Mouse (Mus musculus) cerebral cortex, adult 2 months (tissue): Measurements from ENCODE around the gene Cdyl.

Experiments
- WGBS: fragments of 180-500 bp; shearing (Covaris S2); methylation state at CpG from one replicate; pipeline ENCODE4 v1.1.7; 2018; 5-methylcytosine and 5-hydroxymethylcytosine counted together

Gene Cdyl

DNA sequence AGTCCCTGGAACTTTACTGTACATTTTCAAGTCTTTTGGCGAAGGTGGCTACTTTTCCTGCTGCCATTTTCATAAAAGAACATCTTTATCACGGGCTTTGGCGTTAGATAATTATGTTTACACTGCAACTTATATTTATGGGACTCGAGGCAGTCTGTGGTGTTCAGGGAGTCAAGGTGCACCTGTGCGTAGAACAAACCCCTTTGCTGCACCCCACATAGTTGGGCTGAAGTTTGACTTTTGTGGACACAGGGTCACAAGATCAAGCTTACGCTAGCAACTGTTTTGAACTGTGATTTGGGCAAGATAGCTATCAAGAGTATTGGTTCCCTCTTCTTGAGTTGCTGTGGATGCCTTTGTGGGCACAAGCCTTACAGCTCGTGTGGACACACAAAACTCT, 140.6 kb downstream of the Cdyl start:
- WGBS: 93% methylated on average over 7 of the region's 7 CpGs

DNA sequence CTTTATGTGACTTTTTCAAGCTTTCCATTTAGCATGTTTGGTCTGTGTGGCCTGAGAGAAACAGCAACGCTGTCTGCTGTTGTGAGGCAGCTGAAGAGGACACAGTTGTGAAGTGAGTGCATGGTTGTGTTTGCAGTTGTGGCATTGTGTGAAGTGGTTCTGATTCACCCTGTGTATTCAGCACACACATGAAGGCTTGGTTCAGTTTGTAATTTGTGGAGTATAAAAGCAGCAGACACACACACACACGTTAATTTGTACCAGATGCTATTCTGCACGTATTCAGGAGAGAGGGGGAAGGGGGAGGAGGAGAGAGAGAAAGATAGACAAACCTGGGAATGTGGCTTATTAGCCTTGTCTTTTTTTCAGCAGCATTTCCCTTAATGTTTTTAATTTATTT, 146.1 kb downstream of the Cdyl start:
- 47% methylated on average over 3 of the region's 3 CpGs for WGBS

DNA sequence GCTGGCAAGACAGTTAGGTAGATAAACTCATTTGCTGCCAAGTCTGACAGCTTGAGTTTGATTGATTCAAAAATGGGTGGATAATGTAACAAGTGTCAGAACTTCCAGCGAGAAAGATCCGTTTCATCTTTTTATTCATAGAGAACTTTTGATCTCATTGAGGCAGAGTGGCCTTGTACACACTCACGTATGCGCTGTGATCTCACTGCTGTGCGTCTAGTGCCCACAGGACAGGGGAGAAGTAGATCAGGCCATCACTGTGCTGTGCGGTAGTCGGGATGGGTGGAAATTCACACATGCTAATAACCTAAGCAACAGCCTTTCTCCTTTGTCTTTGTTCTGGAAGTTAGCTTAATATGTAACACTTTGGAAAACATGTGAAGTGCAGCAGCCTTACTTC, 146.5 kb downstream of the Cdyl start:
- 62% methylated on average over 7 of the region's 7 CpGs for WGBS

DNA sequence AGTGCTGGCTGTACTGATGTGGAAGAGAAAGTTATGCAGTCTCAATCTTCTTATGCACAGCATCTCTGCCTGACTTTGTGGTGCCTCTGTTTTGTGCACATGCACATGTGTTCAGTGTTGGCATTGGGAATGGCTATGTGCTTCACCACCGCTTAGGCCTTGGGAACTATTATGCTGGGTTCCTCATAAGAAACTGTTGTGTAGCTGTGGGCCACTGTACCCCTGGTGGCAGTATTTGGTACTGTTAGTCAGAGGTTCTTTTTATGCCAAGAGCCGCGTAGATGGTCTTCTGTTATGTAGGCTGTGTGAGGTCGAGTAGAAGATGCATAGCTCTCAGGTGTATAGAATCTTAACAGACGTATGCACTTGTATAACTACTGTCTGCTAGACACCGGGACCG, 147.4 kb downstream of the Cdyl start:
- WGBS: 97% methylated on average over 7 of the region's 7 CpGs

DNA sequence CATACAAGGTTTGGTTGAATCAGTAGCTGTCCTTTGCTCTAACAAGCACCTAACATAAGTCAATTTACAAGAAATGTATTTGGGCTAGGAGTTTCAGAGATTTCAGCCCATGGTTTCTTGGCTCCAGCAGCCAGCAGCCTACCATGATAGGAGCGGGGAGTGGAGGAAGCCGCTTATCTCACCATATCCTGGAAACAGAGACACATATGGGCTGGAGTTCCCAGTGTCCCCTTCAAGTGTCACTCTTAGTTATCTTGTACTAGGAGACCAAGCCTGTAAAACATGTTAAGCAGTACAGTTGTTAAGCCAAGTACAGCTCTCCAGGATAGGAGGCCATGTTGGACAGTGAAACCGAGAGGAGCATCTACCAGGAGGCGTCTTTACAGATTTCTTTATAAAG, 147.9 kb downstream of the Cdyl start:
- 97% methylated on average over 4 of the region's 4 CpGs for WGBS

DNA sequence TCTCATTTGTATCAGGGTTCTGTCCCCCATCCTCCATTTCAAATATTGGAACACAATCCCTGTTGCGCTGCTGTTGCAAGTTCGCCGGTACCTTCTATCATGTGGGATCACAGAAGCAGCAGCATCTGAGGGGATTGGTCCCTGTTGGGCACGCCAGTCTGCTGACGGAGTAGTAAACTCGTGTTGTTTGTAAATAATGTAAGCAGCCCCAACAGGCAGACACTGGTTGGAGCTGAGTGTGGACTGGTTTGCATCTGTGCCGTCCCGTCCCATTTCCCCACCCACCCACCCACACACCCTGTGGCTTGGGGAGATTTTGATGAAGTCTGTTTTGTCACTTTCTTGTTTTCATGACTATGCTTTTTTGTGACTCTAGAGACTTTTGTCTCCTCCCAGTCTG, 148.3 kb downstream of the Cdyl start:
- WGBS: 91% methylated on average over 8 of the region's 8 CpGs

DNA sequence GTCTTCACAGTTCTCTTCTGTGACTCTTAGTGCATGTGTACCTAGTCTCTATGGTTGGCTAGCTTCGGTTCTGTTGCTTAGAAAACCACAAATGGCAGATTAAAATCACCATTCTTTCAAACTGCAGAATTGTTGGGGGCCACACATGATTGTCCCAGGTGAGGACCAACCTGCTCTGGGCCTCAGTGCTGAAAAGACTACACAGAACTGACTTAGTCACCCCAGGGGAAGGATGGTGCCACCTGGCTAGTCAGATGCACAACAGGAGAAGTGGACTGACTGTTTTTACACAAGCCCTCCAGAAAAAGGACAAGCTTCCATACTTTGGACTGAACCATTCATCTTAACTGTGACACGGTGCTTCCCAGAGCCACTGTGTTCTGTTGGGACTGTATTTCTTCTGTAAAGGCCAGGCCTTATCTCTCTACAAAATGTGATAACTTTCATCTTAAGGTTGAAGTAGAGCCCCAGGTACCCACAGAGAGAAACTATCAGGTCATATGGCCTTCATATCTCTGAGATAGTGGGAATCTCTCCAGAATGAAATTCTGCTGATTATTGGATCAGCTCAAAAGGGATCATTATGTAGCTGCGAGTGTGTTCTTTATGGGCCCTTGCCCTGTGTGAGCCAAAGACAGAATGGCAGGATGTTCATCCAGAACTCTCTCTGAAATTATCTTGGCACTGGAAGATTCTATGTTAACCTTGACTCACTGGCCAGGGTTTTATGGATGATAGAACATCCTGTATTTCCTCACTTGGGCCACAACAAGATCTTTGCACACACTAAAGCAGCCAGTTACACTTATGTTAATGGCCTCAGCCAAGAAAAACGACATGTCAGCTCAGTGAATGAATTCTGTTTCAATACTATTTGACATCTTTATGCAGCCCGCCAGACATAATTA, 149.9 kb downstream of the Cdyl start:
- 79% methylated on average over 5 of the region's 5 CpGs for WGBS

DNA sequence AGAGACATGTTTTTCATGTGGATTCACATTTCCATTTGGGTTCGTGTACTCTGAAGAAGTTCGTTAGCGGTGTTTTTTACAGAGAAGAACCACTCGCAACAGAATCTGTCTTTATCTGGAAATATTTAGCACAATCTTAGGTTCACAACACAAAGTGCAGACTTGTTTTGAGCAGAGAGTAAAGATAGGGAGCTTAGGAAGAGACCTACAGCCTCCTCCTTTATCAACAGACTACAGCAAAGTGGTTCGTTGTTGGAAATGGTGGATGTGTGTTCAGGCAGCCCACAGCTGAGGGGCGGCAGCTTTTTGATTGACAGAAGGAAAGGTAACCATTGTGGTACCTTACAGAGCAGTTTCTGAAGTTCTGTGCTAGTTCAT, 150.5 kb downstream of the Cdyl start:
- 86% methylated on average over 6 of the region's 6 CpGs for WGBS

DNA sequence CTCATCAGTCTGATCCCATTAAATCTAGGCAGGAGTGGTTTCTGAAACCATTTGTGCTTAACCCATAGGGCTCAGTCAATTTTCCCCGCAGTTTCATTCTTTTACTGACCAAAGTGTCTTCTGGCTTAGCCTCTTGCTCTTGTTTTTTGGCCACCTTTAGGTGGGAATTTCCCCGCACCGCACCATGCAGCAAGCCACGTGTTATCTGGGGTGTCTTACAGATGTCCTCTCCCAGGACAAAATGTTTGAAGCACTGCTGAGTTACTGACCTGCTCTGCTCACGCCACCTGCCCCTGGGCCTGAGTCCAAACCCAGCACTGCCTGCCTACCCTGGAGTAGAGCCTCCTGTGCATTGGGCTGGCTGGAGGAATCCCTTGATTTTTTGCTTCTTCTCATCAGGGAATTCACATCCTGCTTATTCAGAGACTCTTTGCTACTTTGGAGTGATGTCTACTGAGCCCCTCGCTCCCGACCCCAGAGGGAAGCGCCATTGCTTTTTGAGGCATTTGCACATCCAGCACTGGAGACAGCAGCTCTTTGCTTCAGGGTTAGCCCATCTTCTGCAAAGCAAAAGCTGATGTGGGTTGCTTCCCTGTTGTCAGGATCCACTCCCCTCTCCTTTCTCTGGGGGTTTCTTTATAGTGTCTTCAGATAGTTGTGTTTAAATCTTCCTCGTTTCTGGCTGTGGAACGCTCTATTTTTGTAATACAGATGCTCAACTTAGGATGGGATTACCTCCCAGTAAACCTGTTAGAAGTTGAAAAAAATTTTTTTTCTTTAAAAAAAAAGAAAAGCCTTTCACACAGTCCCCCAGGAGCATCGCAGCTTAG, 151.9 kb downstream of the Cdyl start:
- WGBS: 72% methylated on average over 11 of the region's 11 CpGs

DNA sequence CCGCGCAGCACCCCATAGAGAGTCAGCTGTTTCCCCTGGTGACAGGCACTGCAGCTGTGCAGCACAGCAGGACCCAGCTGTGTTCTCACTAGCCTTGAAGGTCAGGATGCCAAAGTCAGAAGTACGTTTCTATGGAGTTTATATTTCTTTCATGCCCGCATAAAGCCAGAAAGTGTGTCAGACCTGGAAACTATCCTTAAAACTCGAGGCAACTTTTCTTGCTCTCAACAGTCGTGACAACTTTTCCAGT, 152.5 kb downstream of the Cdyl start:
- WGBS: 56% methylated on average over 6 of the region's 6 CpGs

DNA sequence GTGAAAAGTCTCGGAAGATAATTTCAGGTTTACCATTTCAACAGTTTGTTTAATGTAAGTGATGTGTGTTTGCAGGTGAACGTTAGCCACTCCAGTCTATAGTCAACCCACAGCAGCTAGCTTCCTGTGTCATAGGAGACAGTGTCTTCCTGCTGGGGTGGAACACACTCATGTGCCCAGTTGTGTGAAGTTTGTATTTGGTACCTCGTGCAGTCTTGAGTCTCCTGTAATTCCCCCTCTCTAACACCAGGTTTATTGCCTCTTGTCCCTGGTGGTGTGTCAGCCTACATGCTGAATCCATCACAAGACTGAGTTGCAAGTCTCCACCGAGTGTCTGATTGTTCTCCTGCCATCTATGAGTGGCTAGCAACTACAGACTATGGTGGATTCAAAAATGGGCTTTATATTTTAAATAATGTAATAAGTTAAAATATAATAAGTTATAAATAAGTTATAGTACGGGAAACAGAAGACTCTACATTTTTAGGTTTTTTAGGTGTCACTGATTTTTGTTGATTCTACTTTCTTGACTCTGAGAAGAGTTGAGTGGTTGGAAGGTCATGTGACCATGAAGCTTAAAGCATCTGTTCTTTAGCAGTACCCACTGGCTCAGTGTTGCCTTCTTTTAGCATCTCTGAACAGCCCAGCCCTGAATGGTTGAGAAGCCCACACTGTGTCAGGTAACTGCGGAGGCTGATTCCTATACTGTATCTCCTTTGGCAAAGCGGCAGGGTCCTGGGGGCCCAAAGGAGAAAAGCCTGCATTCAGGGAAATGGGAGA, 153.9 kb downstream of the Cdyl start:
- 88% methylated on average over 7 of the region's 7 CpGs for WGBS

DNA sequence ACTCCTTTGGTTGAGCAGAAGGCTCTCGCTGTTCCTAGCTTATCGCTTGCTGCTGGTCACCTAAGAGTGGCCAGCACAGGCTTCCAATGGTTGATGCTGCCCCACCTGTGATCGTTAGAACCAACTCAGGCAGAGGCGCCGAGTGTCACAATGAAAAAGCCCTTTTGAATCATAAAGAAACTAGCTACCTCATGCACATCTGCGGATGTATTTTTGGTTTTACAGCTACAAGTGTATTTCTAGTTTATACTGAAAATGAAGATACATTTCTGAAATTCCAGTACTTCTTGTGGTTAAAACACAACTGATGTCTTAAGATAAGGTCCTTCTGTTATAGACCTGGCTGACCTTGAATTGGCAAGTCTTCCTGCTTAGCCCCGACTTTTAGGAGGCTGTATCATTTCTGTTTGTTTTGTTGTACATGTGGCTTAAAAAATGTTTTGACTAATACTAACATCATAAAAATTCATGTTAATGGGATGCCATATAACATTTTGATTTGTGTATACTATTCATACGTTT, 155.6 kb downstream of the Cdyl start:
- 86% methylated on average over 8 of the region's 8 CpGs for WGBS

DNA sequence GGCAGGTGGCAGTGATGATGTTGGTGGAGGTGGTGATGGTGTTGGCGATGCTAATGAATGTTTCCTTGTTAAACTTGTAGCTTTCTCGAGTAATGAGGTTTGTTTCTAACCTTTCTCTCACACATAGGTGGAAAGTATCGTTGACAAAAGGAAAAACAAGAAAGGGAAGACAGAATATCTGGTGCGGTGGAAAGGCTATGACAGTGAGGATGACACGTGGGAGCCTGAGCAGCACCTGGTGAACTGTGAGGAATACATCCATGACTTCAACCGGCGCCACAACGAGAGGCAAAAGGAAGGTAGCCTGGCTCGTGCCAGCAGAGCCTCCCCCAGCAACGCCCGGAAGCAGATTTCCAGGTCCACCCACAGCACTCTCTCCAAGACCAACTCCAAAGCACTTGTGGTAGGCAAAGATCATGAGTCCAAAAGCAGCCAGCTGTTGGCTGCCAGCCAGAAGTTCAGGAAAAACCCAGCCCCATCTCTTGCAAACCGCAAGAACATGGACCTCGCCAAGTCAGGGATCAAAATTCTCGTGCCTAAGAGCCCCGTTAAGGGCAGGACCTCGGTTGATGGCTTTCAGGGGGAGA, 156.2 kb downstream of the Cdyl start:
- 73% methylated on average over 16 of the region's 16 CpGs for WGBS

DNA sequence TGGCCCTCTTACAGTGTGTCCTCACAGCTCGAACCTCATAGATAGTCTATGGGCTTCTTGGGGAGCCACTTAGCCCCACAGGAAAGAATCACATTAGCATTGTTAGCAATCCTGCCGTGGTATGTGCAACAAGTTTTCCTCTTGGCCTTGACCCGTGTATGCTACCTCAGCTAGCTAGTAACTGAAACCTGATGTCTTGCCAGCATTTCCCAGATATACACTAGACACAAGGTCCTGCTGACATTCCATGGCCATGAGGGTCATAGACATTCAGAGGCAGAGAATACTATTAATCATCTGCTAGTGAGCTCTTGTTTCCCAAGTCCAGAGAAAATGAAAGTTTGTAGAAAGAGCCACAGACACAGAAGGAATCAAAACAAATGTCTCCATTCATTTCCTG, 158.0 kb downstream of the Cdyl start:
- 82% methylated on average over 3 of the region's 3 CpGs for WGBS

DNA sequence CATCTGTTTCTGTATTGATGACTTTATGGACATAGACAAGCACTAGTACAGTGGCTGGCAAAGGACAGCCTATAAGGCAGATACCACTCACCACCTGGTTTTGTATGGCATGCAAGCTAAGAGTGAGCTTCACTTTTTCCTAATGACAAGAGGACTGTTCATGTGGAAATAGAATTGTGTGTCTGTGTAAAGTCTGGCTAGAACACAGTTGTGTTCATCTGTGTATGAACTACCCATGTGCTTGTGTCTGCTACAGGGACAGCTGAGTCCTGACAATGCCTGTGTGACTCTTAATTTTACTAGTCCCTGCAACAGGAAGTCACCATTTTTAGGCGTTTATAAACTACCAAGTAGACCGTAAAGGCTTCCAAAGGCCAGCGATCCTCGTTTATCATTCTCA, 158.4 kb downstream of the Cdyl start:
- 91% methylated on average over 4 of the region's 4 CpGs for WGBS

DNA sequence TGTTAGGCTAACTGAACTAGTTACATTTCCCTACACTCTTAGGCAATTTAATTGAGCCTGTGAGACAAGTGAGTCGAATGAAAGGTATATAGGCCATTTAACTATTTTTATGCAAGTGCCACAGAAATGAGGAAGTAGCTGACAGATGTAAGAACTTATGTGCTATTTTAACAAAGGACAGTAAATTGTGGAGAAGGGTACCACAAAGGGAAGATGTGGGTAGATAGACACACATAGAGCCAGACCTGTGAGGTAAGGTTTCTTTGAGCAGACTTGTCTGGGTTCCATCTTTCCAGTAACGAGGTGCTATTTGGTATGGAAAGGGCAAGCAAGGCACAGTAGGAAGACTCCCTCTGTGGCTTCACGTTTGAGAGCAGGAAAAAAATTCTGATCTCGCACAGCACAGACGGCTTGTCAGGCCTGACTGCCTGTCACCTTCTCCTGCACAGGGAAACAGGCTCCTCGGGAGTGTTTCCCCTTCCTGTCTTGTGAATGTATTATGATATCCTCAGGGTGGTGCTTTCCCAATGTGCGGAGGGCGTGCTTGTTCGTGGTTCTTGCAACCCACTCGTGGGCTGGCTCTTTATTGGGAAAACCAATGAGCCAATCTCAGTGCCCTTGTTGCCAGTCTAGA, 162.3 kb downstream of the Cdyl start:
- 78% methylated on average over 10 of the region's 10 CpGs for WGBS

DNA sequence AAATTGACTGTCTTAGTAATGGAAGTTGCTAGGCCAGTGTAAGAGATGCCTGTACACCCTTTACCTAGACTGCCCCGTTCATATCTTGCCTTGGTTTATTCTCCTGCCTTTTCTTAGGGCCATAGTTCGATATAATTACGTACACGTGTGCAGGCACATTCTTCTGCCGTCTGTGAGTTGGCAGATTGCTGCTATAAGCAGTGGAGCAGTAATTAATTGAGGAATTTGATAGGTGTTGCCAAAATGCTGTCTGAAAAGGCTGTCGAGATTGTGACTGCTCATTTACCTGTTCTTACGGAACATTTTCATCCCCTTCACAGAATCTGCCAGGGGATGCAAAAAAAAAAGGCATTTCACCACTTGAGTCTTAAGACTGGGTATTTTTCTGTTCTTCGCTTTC, 163.2 kb downstream of the Cdyl start:
- WGBS: 84% methylated on average over 8 of the region's 8 CpGs

DNA sequence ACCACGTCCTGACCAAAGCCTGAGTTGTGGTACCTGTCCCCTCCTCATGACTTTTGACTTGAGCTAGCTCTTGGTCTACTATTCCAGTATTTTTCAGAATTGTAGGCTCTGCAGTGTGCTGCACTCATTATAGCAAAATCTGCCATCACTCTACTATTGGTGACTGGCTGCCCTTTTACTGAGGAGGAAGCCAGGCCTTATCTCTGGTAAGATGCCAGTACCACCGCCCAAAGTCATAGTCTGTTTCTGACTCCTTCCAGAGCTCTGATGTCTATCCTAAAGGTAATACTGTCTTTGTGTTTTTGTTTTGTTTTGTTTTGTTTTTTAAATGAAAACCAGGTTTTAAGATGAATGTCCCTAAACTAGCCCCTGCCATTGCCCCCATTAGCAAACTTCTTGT, 166.0 kb downstream of the Cdyl start:
- 91% methylated on average over 2 of the region's 2 CpGs for WGBS

DNA sequence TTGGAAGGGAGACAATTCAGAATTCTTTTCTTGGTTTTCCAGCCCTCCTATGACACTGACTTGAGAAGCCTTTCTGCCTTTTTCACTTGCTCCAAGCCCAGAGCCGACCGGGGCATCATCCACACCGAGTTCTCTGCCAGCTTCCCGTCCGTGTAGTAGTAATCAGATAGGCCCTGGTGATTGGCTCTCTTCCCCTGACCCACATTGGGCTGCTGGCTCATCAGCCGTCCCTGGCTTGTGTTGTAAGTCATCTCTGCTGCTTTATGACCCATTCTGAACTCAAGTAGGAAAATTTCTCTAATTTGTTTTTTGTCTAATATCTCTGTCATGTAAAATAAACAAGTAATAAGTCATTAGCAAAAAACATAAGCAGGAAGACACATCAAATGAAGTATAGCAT, 173.0 kb downstream of the Cdyl start:
- 59% methylated on average over 6 of the region's 6 CpGs for WGBS

DNA sequence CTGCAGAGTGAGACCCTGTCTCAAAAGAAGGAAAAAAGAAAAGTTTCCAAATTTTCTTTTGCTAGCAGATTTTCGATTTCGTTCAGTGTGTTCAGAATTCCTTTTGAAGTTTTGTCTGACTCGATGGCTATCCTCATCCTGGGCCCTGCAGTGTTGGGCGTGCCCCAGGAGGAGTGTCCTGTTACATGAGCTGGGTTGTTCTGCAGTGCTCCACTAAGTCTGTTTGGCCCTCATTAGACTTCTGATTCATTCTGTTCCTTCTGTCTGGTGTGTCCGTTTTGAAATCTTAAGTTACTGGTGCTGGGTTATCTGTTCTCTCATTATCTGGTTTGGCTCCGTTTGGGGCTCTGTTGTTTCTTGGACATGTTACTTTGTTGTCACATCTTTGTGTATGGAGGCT, 174.3 kb downstream of the Cdyl start:
- 71% methylated on average over 6 of the region's 6 CpGs for WGBS

DNA sequence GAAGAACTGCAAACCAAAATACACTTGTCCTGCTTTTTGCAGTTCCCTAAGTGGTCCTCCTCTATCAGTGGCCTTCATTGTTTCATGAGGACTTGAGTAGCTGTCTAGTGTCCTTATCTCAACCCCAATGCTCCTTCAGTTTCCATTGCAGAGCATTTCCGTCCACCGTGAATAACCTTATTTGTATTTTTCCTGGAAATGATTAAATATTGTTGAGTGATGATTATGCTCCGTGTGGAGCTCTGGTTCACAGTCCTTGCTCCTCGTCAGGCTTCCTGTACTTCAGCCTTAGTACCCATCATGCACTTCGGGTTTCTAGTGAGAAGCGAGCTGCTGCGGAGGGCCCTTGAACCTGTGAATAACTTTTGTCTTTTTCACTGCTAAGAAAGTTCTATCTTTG, 176.0 kb downstream of the Cdyl start:
- WGBS: 91% methylated on average over 7 of the region's 7 CpGs

DNA sequence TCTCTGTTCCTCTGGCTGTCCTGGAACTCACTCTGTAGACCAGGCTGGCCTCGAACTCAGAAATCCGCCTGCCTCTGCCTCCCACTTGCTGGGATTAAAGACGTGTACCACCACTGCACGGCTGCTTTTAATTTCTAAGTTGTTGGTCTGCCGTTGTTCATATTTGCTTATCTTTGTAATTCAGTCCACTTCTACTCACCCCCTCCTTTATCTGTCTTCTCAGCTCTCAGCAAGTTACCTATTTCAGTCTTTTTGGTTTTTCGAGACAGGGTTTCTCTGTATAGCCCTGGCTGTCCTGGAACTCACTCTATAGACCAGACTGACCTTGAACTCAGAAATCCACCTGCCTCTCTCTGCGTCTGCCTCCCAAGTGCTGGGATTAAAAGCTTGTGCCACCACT, 176.9 kb downstream of the Cdyl start:
- 98% methylated on average over 7 of the region's 7 CpGs for WGBS
